Mouse (Mus musculus): ENCODE measurements around the gene Rpia. TPM values are rescaled to one million over a fixed set of nuclear protein-coding genes. Genes with fewer than 3 reads are reported as not detected.
A peak's percentile ranks its signal among the peaks of the same experiment; 100 is the strongest.

Rpia gene
- polyA plus RNA-seq, 1 experiment = 15.1 TPM

DNA sequence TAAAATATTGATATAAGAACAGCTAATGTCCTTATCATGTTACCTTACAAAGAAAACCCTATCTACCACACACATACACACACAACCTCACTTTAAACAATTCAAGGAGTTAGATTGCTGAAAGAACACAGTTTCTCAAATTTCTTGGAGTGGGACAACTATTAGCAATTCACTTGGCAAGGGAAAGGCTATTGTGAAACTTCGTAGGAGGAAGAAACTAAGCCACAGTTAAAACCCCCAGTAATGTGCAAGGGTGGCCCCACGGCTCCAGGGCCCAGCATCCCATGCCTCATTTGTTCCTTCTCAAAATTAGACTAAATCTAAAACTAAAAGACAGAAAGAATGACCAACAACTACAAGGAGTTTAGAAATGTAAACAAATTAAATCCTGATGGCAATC, 4.5 kb downstream of the Rpia start:
- Histone ChIP-seq H3K27ac (ENCODE audit: insufficient read depth, low read length) (no peak overlapping the region), H3K4me3 (ENCODE audit: insufficient read depth, low read length) (no peak overlapping the region), H3K4me1 (ENCODE audit: control insufficient read depth, insufficient read depth, low read length) (peaks cover 4% of the 10 kb centered on the region; the same call in 1 of the 2 replicates)
- TF ChIP-seq POLR2A (IDR thresholded peaks at IDR 0.05; ENCODE audit: extremely low read depth, insufficient read depth, low read length) (no peak), CTCF (IDR thresholded peaks at IDR 0.05; ENCODE audit: extremely low read depth, insufficient read depth, low read length) (no peak)

DNA sequence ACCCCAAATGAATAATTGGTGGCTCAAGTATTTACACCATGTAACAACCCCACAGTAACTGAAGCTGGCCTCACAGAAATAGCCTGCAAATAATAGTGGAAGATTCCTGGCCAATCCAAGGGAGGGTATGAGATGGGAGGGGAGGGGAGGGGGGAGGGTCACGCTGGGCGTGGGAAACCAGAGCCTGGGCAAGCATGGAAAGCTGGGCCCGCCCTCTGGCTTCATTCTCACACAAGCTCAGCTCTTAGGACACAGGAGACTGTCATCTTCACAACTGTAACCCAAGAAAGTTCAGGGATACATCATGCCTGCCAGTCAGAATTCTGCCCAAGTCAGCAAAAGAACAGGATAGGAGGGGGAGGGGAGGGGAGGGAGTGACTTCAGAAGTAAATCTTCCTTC, 6.2 kb downstream of the Rpia start:
- H3K27ac ChIP-seq (ENCODE audit: insufficient read depth, low read length) = no peak overlapping the region
- no peak overlapping the region for H3K4me3 ChIP-seq (ENCODE audit: insufficient read depth, low read length)
- H3K4me1 ChIP-seq (ENCODE audit: control insufficient read depth, insufficient read depth, low read length) = peaks cover 4% of the 10 kb centered on the region; the same call in 1 of the 2 replicates
- TF ChIP-seq CTCF (IDR thresholded peaks at IDR 0.05; ENCODE audit: extremely low read depth, insufficient read depth, low read length) (no peak), POLR2A (IDR thresholded peaks at IDR 0.05; ENCODE audit: extremely low read depth, insufficient read depth, low read length) (no peak)

DNA sequence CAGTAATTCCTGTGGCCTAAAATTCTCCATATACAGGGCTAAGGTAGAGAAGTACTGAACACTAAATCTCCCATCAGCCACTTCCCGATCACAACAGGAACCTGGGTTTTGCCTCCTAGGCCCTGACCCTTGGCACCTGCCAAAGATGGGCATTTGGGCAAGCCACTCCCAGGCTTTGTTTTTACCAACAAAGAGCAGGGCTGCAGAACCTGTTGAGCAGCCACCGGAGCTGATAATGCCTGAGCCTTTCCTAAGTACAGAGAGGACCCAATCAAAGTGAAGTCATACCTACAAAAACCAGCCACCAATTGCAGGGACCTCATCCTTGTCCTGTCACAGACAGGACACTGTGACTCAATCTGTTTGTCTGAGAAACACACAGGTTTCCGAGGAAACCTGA, 7.2 kb downstream of the Rpia start:
- no peak overlapping the region for H3K27ac ChIP-seq (ENCODE audit: insufficient read depth, low read length)
- H3K4me3 ChIP-seq (ENCODE audit: insufficient read depth, low read length) = no peak overlapping the region
- H3K4me1 ChIP-seq (ENCODE audit: control insufficient read depth, insufficient read depth, low read length) = peaks cover 1% of the 10 kb centered on the region; the same call in 1 of the 2 replicates
- TF ChIP-seq POLR2A (IDR thresholded peaks at IDR 0.05; ENCODE audit: extremely low read depth, insufficient read depth, low read length) (no peak), CTCF (IDR thresholded peaks at IDR 0.05; ENCODE audit: extremely low read depth, insufficient read depth, low read length) (no peak)

DNA sequence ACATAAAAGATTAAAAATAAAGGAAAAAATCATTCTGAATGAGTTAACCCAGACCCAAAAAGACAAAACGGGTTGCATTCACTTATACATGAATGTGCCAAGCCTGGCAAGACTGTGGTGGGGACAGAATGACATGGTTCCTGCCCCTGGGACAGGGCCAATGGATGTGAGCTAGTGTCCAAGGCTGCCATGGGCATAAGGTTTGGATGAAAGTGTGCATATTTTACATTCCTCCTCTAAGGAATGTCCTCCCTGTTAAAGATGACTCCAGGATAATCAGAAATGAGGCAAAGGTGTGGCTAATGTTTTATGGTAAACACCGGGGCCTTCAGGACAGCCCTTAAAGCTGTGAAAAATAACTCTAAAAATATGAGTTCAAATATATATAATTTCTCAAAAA, 10.7 kb downstream of the Rpia start:
- TF ChIP-seq POLR2A (IDR thresholded peaks at IDR 0.05; ENCODE audit: extremely low read depth, insufficient read depth, low read length) = no peak
- no peak for TF ChIP-seq CTCF (IDR thresholded peaks at IDR 0.05; ENCODE audit: extremely low read depth, insufficient read depth, low read length)
- Histone ChIP-seq H3K27ac (ENCODE audit: insufficient read depth, low read length) (no peak overlapping the region), H3K4me3 (ENCODE audit: insufficient read depth, low read length) (no peak overlapping the region), H3K4me1 (ENCODE audit: control insufficient read depth, insufficient read depth, low read length) (no peaks in the 10 kb centered on the region)

DNA sequence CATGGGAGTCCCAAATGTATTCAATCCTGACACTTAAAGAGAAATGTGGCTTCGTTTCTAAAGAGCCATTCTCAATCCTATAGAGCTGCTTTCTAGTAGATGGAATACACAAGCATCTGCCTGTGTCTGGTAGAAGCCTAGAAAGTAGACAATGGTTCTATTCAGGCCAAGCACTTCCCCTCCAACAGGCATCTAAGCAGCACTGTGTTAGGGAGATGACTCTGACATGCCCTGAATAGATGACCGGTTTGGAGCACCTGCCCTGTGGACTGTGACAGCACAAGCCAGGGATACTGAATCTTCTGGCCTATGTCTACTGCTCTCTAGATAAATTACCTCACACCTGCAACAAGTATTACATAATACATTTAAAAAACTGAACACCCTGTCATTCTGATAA, 17.7 kb downstream of the Rpia start:
- Histone ChIP-seq H3K4me3 (ENCODE audit: insufficient read depth, low read length) (no peak overlapping the region), H3K4me1 (ENCODE audit: control insufficient read depth, insufficient read depth, low read length) (no peaks in the 10 kb centered on the region), H3K27ac (ENCODE audit: insufficient read depth, low read length) (no peak overlapping the region)
- TF ChIP-seq CTCF (IDR thresholded peaks at IDR 0.05; ENCODE audit: extremely low read depth, insufficient read depth, low read length) (no peak), POLR2A (IDR thresholded peaks at IDR 0.05; ENCODE audit: extremely low read depth, insufficient read depth, low read length) (no peak)

DNA sequence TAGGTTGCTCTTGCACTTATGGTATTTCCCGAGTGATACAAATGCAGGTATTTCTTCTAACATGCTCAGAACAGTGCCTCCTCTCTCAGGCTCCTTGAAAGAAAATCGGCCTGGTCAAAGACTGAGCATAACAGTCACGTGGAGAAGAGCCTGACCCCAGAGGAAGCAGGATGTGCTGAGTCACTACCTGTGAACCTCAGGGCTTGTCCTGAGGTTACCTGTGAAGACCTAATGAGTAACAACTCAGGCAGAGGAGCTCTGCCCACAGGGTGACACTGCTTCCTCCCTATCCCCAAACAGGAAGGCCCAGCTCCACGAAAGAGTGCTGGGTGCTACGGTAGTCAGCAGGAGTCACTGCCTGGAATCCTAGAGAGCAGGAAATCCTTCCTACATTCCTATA, 18.3 kb downstream of the Rpia start:
- H3K27ac ChIP-seq (ENCODE audit: insufficient read depth, low read length) = no peak overlapping the region
- TF ChIP-seq CTCF (IDR thresholded peaks at IDR 0.05; ENCODE audit: extremely low read depth, insufficient read depth, low read length) (no peak), POLR2A (IDR thresholded peaks at IDR 0.05; ENCODE audit: extremely low read depth, insufficient read depth, low read length) (no peak)

DNA sequence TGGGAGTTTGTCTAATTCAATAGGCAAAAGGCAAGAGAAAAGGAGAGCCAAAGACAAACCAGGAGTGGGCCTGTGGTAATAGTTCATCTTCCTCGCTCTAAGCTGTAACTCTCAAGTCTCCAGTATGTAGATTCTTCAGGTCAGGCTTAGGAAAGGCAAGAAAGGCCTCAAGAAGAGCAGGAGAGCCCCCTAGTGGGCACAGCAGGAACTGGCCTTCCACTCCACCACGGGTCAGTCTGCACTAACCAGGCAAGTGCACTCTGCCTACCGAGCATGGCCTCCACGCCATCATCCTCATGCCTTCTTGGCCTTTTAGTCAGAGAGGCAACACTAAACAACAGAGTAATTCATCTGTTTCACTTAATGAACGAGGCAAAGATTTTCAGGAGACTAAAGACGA, 23.3 kb downstream of the Rpia start:
- TF ChIP-seq POLR2A (IDR thresholded peaks at IDR 0.05; ENCODE audit: extremely low read depth, insufficient read depth, low read length) = no peak
- TF ChIP-seq CTCF (IDR thresholded peaks at IDR 0.05; ENCODE audit: extremely low read depth, insufficient read depth, low read length) = peak; percentile 90
- H3K4me1 ChIP-seq (ENCODE audit: control insufficient read depth, insufficient read depth, low read length) = no peaks in the 10 kb centered on the region
- H3K27ac ChIP-seq (ENCODE audit: insufficient read depth, low read length) = no peak overlapping the region
- no peak overlapping the region for H3K4me3 ChIP-seq (ENCODE audit: insufficient read depth, low read length)

More for the DNA sequence above, 18.3 kb downstream of the Rpia start:
- H3K4me3 ChIP-seq (ENCODE audit: insufficient read depth, low read length) = no peak overlapping the region
- no peaks in the 10 kb centered on the region for H3K4me1 ChIP-seq (ENCODE audit: control insufficient read depth, insufficient read depth, low read length)

DNA sequence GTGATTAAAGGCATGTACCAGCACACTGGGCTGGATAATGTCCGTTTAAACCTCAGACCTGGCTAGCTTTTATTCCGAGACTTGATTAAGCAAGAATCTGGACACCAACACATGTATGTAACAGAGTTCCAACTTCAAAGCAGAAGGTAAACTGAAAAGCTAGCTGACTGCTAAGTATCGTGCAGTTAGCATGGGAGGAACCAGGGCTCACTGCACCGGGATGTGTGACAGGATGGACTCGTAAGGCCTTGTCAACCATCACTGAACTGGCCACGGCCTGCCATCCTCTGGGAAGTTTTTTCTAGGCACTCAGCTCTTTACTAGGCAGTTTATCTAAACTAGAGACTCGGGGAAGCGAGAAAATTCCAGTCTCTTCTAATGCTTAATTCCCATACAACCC, 27.0 kb downstream of the Rpia start:
- no peaks in the 10 kb centered on the region for H3K4me1 ChIP-seq (ENCODE audit: control insufficient read depth, insufficient read depth, low read length)
- TF ChIP-seq POLR2A (IDR thresholded peaks at IDR 0.05; ENCODE audit: extremely low read depth, insufficient read depth, low read length) = no peak
- no peak for TF ChIP-seq CTCF (IDR thresholded peaks at IDR 0.05; ENCODE audit: extremely low read depth, insufficient read depth, low read length)
- H3K27ac ChIP-seq (ENCODE audit: insufficient read depth, low read length) = no peak overlapping the region
- H3K4me3 ChIP-seq (ENCODE audit: insufficient read depth, low read length) = no peak overlapping the region

DNA sequence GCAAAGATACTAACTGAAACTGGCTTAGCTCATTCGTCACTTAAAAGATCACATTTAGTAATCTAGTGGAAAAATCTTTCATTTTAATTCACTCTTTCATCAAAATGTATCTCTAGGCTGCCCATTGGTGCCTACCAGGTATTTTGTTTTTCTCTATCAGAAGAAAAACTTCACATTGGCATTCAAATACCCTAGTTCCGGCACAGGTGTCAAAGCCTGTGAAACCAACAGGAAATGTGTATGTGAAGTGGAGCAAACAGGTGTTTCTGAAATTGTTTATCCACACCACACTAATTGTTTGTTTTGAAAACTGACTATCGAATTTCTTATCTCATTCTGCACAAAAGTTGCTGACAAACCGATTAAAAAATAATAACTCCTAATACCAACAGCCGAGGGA, 27.5 kb downstream of the Rpia start:
- no peak for TF ChIP-seq POLR2A (IDR thresholded peaks at IDR 0.05; ENCODE audit: extremely low read depth, insufficient read depth, low read length)
- no peak for TF ChIP-seq CTCF (IDR thresholded peaks at IDR 0.05; ENCODE audit: extremely low read depth, insufficient read depth, low read length)
- Histone ChIP-seq H3K27ac (ENCODE audit: insufficient read depth, low read length) (no peak overlapping the region), H3K4me3 (ENCODE audit: insufficient read depth, low read length) (no peak overlapping the region), H3K4me1 (ENCODE audit: control insufficient read depth, insufficient read depth, low read length) (no peaks in the 10 kb centered on the region)

DNA sequence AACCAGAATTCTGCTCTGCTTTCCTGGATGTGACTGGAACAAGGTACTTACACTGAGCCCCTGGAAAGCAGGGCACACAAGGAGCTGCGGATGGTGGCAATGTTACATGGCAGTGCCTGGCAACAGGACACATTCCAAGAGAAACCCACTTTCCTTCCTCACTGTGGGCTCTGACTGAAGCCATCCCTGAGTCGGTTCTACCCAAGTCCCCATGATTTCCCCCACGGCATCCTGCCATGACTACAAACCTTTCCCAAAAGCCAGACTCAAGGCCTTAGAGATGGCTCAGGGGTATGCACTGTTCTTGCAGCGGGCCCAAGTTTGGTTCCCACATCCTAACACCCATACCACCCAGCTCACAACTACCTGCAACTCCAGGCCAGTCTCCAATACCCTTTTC, 28.2 kb downstream of the Rpia start:
- H3K4me1 ChIP-seq (ENCODE audit: control insufficient read depth, insufficient read depth, low read length) = no peaks in the 10 kb centered on the region
- no peak for TF ChIP-seq POLR2A (IDR thresholded peaks at IDR 0.05; ENCODE audit: extremely low read depth, insufficient read depth, low read length)
- no peak for TF ChIP-seq CTCF (IDR thresholded peaks at IDR 0.05; ENCODE audit: extremely low read depth, insufficient read depth, low read length)
- no peak overlapping the region for H3K27ac ChIP-seq (ENCODE audit: insufficient read depth, low read length)
- no peak overlapping the region for H3K4me3 ChIP-seq (ENCODE audit: insufficient read depth, low read length)
